Mouse (Mus musculus) E14TG2a.4 (cell line): ENCODE results near the gene Rtn4rl1.

Experiments
- CTCF ChIP-seq: conservative IDR thresholded peaks from 2 replicates; pipeline ENCODE4 v1.5.1; 2014; ENCODE audit warnings: low read length
- NANOG ChIP-seq: IDR thresholded peaks from 2 replicates; pipeline ENCODE4 v1.6.1; 2014; ENCODE audit warnings: borderline replicate concordance, low read length, mixed read lengths

DNA sequence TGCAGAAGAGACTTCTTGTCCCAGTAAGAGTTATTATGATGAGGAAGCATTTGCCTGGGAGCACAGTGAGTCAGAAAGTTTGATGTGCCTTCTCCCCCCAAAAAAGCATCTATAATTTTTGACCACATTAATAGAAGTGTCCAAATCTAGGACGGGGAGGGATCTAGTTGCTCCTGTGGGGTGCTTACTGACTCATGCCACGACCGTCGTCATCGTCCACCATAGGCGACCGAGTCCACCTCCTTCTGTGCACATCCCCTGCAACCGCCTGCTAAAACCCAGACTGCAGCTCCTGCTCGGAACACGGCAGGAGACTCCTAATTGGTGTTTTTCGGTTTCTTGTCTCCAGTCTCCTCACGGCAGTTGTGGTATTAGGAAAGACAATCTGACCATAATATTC, 30.5 kb downstream of the Rtn4rl1 start:
- no peak for TF ChIP-seq CTCF
- no peak for TF ChIP-seq NANOG
